Mouse (Mus musculus): ENCODE measurements around the gene Prkcg.

Gene Prkcg

DNA sequence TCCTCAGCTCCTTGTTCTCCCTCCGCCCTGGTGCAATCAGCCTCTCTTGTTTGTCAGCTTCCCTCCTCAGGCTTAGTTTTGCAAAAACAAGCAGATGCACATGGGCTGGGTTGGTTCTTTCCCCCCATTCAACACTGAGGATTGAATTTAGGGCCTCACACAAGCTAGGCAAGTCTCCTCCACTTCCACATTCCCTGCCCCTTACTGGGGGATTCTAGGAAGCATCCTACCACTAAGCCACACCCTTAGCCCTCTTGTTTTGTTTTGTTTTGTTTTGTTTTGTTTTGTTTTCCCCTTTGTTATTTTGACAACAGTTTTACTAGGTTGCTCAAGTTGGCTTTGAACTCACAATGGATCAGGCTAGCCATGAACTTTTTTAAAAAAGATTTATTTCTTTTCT, 71.7 kb downstream of the Prkcg start:
- no peak for DNase-seq (ENCODE audit: extremely low spot score, low spot score)

DNA sequence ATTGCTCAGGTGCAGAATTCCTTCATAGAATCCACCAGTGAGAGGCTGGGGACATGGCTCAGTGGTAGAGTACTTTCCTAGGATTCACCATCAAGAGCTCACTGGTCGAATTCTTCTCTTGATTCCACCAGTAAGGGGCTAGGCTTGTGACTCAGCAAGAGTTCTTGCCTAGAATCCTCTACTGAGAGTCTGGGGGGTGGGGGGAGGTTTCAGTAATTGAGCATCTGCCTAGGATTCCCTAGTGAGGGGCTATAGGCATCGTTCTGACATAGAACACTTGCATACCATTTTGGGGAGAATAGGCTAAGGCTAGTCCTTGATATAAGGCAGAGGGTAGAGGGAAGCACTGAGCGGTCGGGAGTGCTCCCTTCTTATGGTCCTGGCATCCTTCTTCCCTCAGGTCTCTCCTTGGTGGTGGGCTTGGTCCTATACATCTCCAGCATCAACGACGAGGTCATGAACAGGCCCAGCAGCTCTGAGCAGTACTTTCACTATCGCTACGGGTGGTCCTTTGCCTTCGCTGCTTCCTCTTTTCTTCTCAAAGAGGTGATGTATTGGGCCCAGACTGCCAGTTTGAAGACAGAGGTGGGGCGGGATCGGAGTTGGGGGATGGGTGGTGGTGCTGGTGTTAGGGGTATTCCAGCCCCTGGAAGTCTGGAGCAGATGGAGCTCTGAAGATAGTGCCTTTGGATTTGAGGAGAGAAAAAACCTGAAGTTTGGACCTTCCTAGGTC, 76.7 kb downstream of the Prkcg start:
- no peak for DNase-seq (ENCODE audit: extremely low spot score, low spot score)

DNA sequence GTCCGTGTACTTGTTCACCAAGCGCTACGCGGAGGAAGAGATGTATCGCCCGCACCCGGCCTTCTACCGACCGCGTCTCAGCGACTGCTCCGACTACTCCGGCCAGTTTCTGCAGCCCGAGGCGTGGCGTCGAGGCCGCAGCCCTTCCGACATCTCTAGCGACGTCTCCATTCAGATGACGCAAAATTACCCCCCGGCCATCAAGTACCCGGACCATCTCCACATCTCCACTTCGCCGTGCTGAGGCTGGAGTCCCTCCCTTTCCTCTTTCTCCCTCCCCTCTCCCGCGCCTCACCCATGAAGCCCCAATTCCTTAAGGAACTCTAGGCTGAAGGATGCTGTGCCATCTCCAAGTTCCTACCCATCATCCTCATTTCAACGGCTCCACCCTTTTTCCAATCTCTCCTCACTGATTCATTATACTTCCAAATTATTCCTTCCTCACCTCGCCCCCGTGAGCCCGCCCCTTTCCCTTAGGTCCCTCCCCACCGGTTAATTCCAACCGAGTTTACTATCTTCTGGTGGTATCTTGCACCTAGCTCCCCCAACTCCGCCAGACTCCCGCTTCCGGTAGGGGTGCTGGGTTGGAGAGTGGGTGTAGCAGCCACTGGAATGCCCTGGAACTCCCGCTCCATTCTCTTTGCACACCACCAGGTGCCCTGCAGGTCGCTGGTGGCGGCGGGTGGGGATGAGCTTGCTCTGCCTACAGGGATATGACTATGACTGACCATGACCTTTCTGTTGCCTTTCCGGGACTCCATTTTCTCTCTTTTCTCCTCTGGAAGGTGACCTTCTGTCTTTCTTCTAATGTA, 77.9 kb downstream of the Prkcg start:
- DNase-seq (ENCODE audit: extremely low spot score, low spot score): peak; percentile 19

DNA sequence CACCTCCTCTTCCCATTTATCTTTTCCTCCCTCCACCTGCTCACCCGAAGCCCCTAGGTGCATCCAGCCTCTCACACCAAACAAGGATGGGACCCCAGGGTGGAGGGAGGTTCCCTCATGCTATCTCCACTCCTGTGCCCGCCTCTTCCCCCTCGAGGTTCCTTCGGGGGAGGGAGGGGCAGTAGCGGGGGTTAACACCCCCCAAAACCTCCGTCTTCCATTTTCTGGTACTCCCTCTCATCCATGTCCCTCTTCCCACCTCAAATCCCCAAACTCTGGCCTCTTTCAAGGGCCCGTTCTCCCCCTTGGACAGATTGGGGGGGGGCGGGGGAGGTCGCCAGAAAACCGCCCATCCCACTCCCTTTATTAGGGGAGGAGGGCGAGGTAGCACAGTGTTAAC, 78.6 kb downstream of the Prkcg start:
- DNase-seq (ENCODE audit: extremely low spot score, low spot score): no peak

DNA sequence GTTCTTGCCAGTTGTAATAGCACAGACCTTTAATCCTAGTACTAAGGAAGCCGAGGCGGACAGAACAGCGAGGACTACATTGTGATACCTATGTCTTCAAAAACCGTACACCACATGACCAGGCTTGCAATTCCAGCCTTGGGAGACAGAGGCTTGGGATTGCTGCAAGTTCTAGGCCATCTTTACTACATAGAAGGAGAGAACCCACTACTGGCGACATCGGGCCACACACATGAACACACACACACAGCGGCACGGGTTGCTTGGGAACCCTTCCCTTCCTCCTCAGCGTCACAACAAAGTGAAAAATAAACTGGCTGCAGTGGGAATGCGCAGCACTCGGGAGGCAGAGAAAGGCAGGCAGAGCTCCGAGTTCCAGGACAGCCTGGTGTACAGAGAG, 79.3 kb downstream of the Prkcg start:
- DNase-seq (ENCODE audit: extremely low spot score, low spot score): no peak

DNA sequence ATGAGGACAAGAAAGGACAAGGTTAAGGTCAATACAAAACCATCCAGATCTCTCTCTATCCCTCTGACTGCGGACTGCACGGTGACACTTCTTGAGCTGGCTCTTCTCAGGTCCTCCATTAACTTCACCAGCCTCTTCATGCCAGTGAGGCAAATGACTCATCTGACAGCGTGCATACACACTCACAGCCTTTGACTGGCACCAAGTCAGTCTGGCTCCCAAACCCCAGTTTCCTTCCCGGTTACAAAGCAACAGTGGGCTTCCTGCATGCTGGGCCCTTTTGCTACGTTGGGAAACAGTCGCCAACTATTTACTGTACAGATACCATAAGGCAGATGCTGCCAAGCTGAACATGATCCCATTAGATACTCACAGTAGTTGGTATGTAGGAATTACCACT, 80.2 kb downstream of the Prkcg start:
- DNase-seq (ENCODE audit: extremely low spot score, low spot score): no peak

DNA sequence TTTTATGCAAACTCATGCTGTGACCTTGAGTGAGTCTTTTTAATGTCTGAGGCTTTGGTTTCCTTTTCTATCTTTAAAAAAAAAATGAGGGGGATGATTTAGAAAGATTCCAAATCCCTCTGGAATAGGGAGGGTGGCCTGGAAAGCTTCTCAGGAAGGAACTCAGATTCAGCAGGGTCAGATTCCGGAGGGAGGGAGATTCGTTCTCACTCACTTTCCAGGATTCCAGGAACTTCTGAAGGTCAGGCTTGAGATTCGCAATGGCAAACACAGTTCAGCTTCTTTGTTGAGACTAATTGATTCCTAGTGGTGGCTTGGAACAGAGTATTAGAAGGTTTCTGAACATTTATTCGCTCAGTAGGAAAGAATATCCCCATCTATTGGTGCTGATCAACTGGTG, 81.4 kb downstream of the Prkcg start:
- no peak for DNase-seq (ENCODE audit: extremely low spot score, low spot score)

DNA sequence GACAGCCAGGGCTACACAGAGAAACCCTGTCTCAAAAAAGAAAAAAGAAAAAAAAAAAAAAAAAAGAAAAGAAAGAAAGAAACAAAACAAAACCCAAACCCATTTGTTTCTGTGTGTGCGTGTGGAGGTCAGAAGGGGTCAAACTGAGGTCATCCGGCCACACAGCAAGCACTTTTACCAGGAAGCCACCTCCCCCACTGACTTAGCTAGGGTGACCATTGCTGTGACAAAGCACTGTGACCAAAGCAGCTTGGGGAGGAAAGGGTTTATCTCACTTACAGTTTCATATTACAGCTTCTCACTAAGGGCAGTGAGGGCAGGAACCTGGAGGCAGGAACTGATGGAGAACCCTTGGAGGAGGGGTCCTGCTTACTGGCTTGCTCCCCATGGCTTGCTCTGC, 83.4 kb downstream of the Prkcg start:
- no peak for DNase-seq (ENCODE audit: extremely low spot score, low spot score)

DNA sequence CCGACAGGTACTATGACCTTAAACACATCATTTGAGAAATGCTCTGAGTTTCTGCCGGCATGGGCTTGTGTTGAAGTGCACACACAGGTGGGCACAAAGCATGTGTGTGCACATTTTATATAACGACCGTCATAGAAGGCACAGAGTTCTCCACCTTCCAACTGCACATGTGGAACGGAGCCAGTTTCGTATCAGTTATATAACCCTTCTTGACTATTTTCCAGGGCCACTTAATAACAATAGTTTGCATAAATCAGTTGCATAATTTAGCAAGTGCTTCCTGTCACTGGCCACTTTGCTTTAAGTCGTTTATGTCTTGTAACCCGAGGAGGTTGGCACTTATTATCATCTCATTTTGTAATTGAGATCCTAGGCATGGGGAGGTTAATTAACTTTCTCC, 84.8 kb downstream of the Prkcg start:
- no peak for DNase-seq (ENCODE audit: extremely low spot score, low spot score)

DNA sequence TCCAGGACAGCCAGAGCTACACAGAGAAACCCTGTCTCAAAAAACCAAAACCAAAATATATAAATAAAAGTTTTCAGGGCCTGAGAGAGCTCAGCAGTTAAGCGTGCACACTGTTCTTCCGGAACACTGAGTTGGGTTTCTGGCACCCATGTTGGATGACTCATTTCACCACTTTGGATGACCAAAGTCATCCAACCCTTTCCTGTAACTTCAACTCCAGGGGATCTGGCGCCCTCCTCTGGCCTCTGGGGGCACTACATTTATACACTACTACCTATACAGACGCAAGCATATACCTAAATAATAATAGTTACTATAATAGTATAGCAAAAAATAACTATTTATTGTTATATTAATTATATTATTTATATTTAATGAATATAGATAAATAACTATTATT, 87.9 kb downstream of the Prkcg start:
- peak; percentile 39 for DNase-seq (ENCODE audit: extremely low spot score, low spot score)

All from neural tube, embryonic 10.5 days (tissue).